ENCODE assay signal across 10 mouse cellular contexts in genomic region chr2:19664147-19664546, GRCm38 (mm10). TPM values are rescaled to one million over a fixed set of nuclear protein-coding genes. Genes with fewer than 3 reads are reported as not detected.
A peak's percentile ranks its signal among the peaks of the same experiment; 100 is the strongest.
DNase-seq lines count a peak whose midpoint lies in the region; ATAC-seq lines count a peak whose summit lies in the region.
"Had no signal": no experiment of that assay in that cellular context is flagged by ENCODE, and none has a peak within 500 bp of the region (broad histone marks: within the 10 kb centered on the region; RNA-seq: fewer than 3 reads in every experiment).

No protein-coding gene starts in this region.

- H3K4me1 ChIP-seq in lung, embryonic 16.5 days (replicated peaks; ENCODE audit: control insufficient read depth, insufficient read depth, low read length): peaks cover 31% of the 10 kb centered on the region
- peaks cover 8% of the 10 kb centered on the region for H3K4me1 ChIP-seq in neural tube, embryonic 15.5 days

- WGBS in lung, embryonic 16.5 days: 24% methylated on average over 6 of the region's 6 CpGs
- WGBS in neural tube, embryonic 15.5 days: 75% methylated on average over 6 of the region's 6 CpGs

- peak overlapping the region; percentile 46 for H3K27ac ChIP-seq in lung, embryonic 16.5 days (ENCODE audit: low read length)
- no peak overlapping the region for H3K27ac ChIP-seq in neural tube, embryonic 15.5 days (replicated peaks)
- H3K27ac ChIP-seq: limb, embryonic 13.5 days had no signal

- no peak overlapping the region for H3K9ac ChIP-seq in lung, embryonic 16.5 days (ENCODE audit: low read length)
- no peak overlapping the region for H3K9ac ChIP-seq in neural tube, embryonic 15.5 days (replicated peaks)
- H3K9ac ChIP-seq: limb, embryonic 13.5 days had no signal

- no peak overlapping the region for H3K4me2 ChIP-seq in lung, embryonic 16.5 days (ENCODE audit: low read depth, low read length)
- no peak overlapping the region for H3K4me2 ChIP-seq in neural tube, embryonic 15.5 days
- H3K4me2 ChIP-seq: limb, embryonic 13.5 days had no signal

- peak; percentile 68 for ATAC-seq in lung, embryonic 16.5 days (ENCODE audit: low read depth)
- no peak; the same call in 1 of the 2 replicates for ATAC-seq in neural tube, embryonic 15.5 days (ENCODE audit: low FRiP score)

- no peaks in the 10 kb centered on the region for H3K9me3 ChIP-seq in lung, embryonic 16.5 days (ENCODE audit: control insufficient read depth, low read length)
- no peaks in the 10 kb centered on the region for H3K9me3 ChIP-seq in neural tube, embryonic 15.5 days (replicated peaks)

- peak; percentile 91 for DNase-seq in heart, adult 11 months
- no peak for DNase-seq in heart, postnatal 25 days (ENCODE audit: low spot score)
- DNase-seq in 3T3-L1 (ENCODE audit: low read depth, low spot score): peak; percentile 67
- DNase-seq in fibroblast of lung, adult 2 months (ENCODE audit: low read depth): peak; percentile 36
- no peak for DNase-seq in left cerebral cortex, postnatal 10 days (ENCODE audit: extremely low spot score in 1 of 2, low spot score in 2 of 2)
- no peak for DNase-seq in left cerebral cortex, adult 18-20 months (ENCODE audit: low spot score in 2 of 2)
- DNase-seq: kidney, adult 18-20 months had no signal

- intact Hi-C loops in heart, postnatal 25 days (cut with DNase I): loop anchor here (5.0 kb wide), 2 partner anchors 38 to 63 kb away; no protein-coding TSS in a partner anchor
- intact Hi-C loops in left cerebral cortex, postnatal 10 days (cut with DNase I): no loop called here

- no peaks in the 10 kb centered on the region for H3K27me3 ChIP-seq in lung, embryonic 16.5 days (ENCODE audit: control insufficient read depth, insufficient read depth, low read depth, low read length)
- H3K27me3 ChIP-seq in neural tube, embryonic 15.5 days (replicated peaks): peaks cover 3% of the 10 kb centered on the region; the same call in 1 of the 2 replicates

- H3K4me3 ChIP-seq in lung, embryonic 16.5 days (ENCODE audit: low read length): no peak overlapping the region
- H3K4me3 ChIP-seq in neural tube, embryonic 15.5 days (replicated peaks): no peak overlapping the region
- H3K4me3 ChIP-seq: limb, embryonic 13.5 days had no signal

- no peaks in the 10 kb centered on the region for H3K36me3 ChIP-seq in lung, embryonic 16.5 days (ENCODE audit: control insufficient read depth, insufficient read depth, low read length)
- no peaks in the 10 kb centered on the region for H3K36me3 ChIP-seq in neural tube, embryonic 15.5 days
- H3K36me3 ChIP-seq: limb, embryonic 13.5 days had no signal

RNA-seq across cellular contexts. Expression of gene Otud1, which starts 6.6 kb away (rescaled TPM):
- 10 to 100 TPM; 18.9 to 21.0 TPM for total RNA-seq in heart, postnatal 25 days (2021)
- polyA plus RNA-seq in lung, embryonic 16.5 days (2015; fragmentation: Nextera tagmentation; extraction: Ambion mirVana): 4.6 and 5.3 TPM in 2 replicates
- 10 to 100 TPM; 14.2 to 15.1 TPM for total RNA-seq in left cerebral cortex, postnatal 10 days (2021)
- 10 to 100 TPM; 29.9 to 36.4 TPM for total RNA-seq in left cerebral cortex, adult 18-20 months (2021)
- 1.4 TPM in 2 replicates for polyA plus RNA-seq in neural tube, embryonic 15.5 days (2015; fragmentation: Nextera tagmentation; extraction: Ambion mirVana)

Comparison
In these comparisons a context has a peak if more than half of its experiments do, and no peak if none do; other contexts are left out.
1. DNase-seq: peak in heart, adult 11 months (single experiment), 3T3-L1 (single experiment) and fibroblast of lung, adult 2 months (single experiment); none in heart, postnatal 25 days (single experiment), left cerebral cortex, postnatal 10 days (0 of 2) and left cerebral cortex, adult 18-20 months (0 of 2).